Mouse (Mus musculus): ENCODE results near the gene Parp11. TPM values are rescaled to one million over a fixed set of nuclear protein-coding genes. Genes with fewer than 3 reads are reported as not detected.

Parp11 gene
- polyA plus RNA-seq, 1 experiment from 2014 or later: 85.8 TPM

GRCm38 (mm10) chr6:127531412-127532205 lies 85.0 kb downstream of the Parp11 start:
- ATAC-seq (ENCODE audit: low FRiP score): no peak
- 49% methylated on average over 3 of the region's 3 CpGs for WGBS

GRCm38 (mm10) chr6:127532304-127532703 lies 85.7 kb downstream of the Parp11 start:
- Histone ChIP-seq H3K27me3 (ENCODE audit: control insufficient read depth, insufficient read depth, low read length) (no peaks in the 10 kb centered on the region), H3K4me3 (replicated peaks; ENCODE audit: low read length) (no peak overlapping the region), H3K4me1 (replicated peaks; ENCODE audit: control insufficient read depth, insufficient read depth, low read length) (no peaks in the 10 kb centered on the region), H3K27ac (no peak overlapping the region), H3K36me3 (replicated peaks; ENCODE audit: control insufficient read depth, insufficient read depth) (no peaks in the 10 kb centered on the region), H3K4me2 (replicated peaks) (no peak overlapping the region), H3K9ac (no peak overlapping the region), H3K9me3 (ENCODE audit: control insufficient read depth, low read length) (no peaks in the 10 kb centered on the region)
- no peak for ATAC-seq (ENCODE audit: low FRiP score)
- WGBS: 84% methylated on average over 5 of the region's 5 CpGs
- no peak for DNase-seq (ENCODE audit: low spot score)

More at GRCm38 (mm10) chr6:127531412-127532205, 85.0 kb downstream of the Parp11 start:
- Histone ChIP-seq H3K27me3 (ENCODE audit: control insufficient read depth, insufficient read depth, low read length) (no peaks in the 10 kb centered on the region), H3K36me3 (replicated peaks; ENCODE audit: control insufficient read depth, insufficient read depth) (no peaks in the 10 kb centered on the region), H3K9ac (no peak overlapping the region), H3K4me1 (replicated peaks; ENCODE audit: control insufficient read depth, insufficient read depth, low read length) (no peaks in the 10 kb centered on the region), H3K9me3 (ENCODE audit: control insufficient read depth, low read length) (no peaks in the 10 kb centered on the region), H3K27ac (no peak overlapping the region), H3K4me3 (replicated peaks; ENCODE audit: low read length) (no peak overlapping the region), H3K4me2 (replicated peaks) (no peak overlapping the region)
- no peak for DNase-seq (ENCODE audit: low spot score)

DNA sequence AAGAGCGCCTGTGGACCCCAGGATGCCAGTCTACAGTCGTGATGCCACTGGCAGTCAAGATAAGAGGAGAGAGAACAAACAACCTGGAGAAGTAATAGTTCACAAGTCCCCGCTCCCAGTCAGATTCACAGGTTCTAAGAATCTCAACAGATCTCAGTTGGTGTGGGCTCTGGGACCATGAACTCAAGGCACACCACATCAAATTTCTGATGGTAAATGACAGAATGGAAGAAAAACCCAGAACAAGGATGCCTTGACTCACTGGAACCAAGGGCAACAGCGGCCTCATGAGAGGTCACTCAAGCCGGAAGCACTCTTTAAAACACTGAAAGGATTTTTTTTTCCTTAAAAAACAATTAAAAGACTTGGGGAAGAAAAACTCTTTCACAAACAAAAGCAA lies 87.1 kb downstream of the Parp11 start:
- H3K4me3 ChIP-seq (replicated peaks; ENCODE audit: low read length): no peak overlapping the region
- WGBS: 81% methylated on average over 5 of the region's 5 CpGs

GRCm38 (mm10) chr6:127537035-127537434 lies 90.4 kb downstream of the Parp11 start:
- no peaks in the 10 kb centered on the region for H3K36me3 ChIP-seq (replicated peaks; ENCODE audit: control insufficient read depth, insufficient read depth)
- 90% methylated on average over 7 of the region's 7 CpGs for WGBS
- DNase-seq (ENCODE audit: low spot score): no peak

More for the DNA sequence above, 87.1 kb downstream of the Parp11 start:
- H3K4me2 ChIP-seq (replicated peaks): no peak overlapping the region
- no peaks in the 10 kb centered on the region for H3K4me1 ChIP-seq (replicated peaks; ENCODE audit: control insufficient read depth, insufficient read depth, low read length)
- no peaks in the 10 kb centered on the region for H3K27me3 ChIP-seq (ENCODE audit: control insufficient read depth, insufficient read depth, low read length)
- no peak for DNase-seq (ENCODE audit: low spot score)
- no peak overlapping the region for H3K9ac ChIP-seq
- no peaks in the 10 kb centered on the region for H3K9me3 ChIP-seq (ENCODE audit: control insufficient read depth, low read length)
- no peaks in the 10 kb centered on the region for H3K36me3 ChIP-seq (replicated peaks; ENCODE audit: control insufficient read depth, insufficient read depth)
- H3K27ac ChIP-seq: no peak overlapping the region
- no peak for ATAC-seq (ENCODE audit: low FRiP score)

DNA sequence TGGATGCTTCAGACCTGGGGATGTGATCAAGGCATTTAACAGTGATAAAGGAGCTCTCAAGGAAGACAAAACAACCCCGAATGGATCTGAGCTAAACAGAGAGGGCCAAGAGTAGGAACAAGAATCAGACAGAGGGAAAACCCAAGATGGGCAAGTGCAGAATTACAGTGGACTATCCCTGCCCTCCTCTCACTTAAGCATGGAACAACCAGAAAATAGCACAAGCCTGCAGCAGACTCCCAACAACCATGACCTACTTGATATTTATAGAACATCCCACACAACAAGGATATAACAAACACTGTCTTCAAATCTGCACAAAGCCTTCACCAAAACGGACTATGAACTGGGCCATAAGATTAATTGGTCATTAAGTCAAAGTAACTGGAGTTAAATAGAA lies 91.5 kb downstream of the Parp11 start:
- Histone ChIP-seq H3K4me2 (replicated peaks) (no peak overlapping the region), H3K36me3 (replicated peaks; ENCODE audit: control insufficient read depth, insufficient read depth) (no peaks in the 10 kb centered on the region), H3K27ac (no peak overlapping the region), H3K9me3 (ENCODE audit: control insufficient read depth, low read length) (no peaks in the 10 kb centered on the region), H3K4me3 (replicated peaks; ENCODE audit: low read length) (no peak overlapping the region), H3K4me1 (replicated peaks; ENCODE audit: control insufficient read depth, insufficient read depth, low read length) (no peaks in the 10 kb centered on the region), H3K9ac (no peak overlapping the region), H3K27me3 (ENCODE audit: control insufficient read depth, insufficient read depth, low read length) (no peaks in the 10 kb centered on the region)
- DNase-seq (ENCODE audit: low spot score): no peak
- ATAC-seq (ENCODE audit: low FRiP score): no peak
- WGBS: 69% methylated on average over 2 of the region's 2 CpGs

More at GRCm38 (mm10) chr6:127537035-127537434, 90.4 kb downstream of the Parp11 start:
- H3K4me3 ChIP-seq (replicated peaks; ENCODE audit: low read length): no peak overlapping the region
- ATAC-seq (ENCODE audit: low FRiP score): no peak
- no peak overlapping the region for H3K9ac ChIP-seq
- H3K4me2 ChIP-seq (replicated peaks): no peak overlapping the region
- H3K4me1 ChIP-seq (replicated peaks; ENCODE audit: control insufficient read depth, insufficient read depth, low read length): no peaks in the 10 kb centered on the region
- no peaks in the 10 kb centered on the region for H3K27me3 ChIP-seq (ENCODE audit: control insufficient read depth, insufficient read depth, low read length)
- no peak overlapping the region for H3K27ac ChIP-seq
- no peaks in the 10 kb centered on the region for H3K9me3 ChIP-seq (ENCODE audit: control insufficient read depth, low read length)

DNA sequence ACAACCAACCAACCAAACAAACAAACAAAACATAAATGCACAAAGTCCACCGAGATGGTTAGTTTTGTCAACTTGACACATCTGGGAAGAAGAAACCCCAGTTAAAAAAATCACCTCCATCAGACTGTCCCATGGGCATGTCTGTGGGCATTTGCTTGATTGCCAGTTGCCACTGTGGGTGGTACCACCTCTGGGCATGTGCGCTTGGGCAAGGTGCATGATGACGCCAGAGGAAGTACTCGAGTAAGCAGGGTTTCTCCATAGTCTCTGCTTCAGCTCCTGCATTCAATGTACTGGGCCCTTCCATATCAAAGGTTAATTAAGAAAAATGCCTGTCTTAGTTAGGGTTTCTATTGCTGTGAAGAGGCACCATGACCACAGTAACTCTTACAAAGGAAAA lies 92.6 kb downstream of the Parp11 start:
- H3K4me3 ChIP-seq (replicated peaks; ENCODE audit: low read length): no peak overlapping the region
- H3K27me3 ChIP-seq (ENCODE audit: control insufficient read depth, insufficient read depth, low read length): no peaks in the 10 kb centered on the region
- H3K9me3 ChIP-seq (ENCODE audit: control insufficient read depth, low read length): no peaks in the 10 kb centered on the region
- no peak overlapping the region for H3K27ac ChIP-seq
- ATAC-seq (ENCODE audit: low FRiP score): no peak
- no peaks in the 10 kb centered on the region for H3K4me1 ChIP-seq (replicated peaks; ENCODE audit: control insufficient read depth, insufficient read depth, low read length)
- WGBS: 89% methylated on average over 4 of the region's 4 CpGs
- no peaks in the 10 kb centered on the region for H3K36me3 ChIP-seq (replicated peaks; ENCODE audit: control insufficient read depth, insufficient read depth)
- no peak overlapping the region for H3K9ac ChIP-seq
- no peak overlapping the region for H3K4me2 ChIP-seq (replicated peaks)
- DNase-seq (ENCODE audit: low spot score): no peak

DNA sequence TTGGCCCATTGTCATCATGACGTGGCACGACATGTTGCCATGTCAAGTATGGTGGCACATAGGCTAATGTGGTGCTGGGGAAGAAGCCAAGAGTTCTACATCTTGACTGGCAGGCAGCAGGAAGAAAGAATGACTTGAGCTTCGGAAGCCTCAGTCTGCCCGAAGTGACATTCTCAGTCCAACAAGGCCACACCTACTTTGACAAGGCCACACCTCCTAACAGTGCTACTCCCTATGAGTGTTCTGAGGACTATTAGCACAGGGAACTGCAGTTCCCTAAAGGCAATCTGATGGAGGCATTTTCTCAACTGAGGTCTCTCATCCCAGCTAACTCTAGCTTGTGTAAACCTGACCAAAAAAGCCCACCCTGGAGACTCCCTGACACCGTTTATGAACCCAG lies 93.0 kb downstream of the Parp11 start:
- DNase-seq (ENCODE audit: low spot score) (no peak), ATAC-seq (ENCODE audit: low FRiP score) (no peak)
- no peak overlapping the region for H3K9ac ChIP-seq
- no peak overlapping the region for H3K4me2 ChIP-seq (replicated peaks)
- H3K9me3 ChIP-seq (ENCODE audit: control insufficient read depth, low read length): no peaks in the 10 kb centered on the region
- H3K36me3 ChIP-seq (replicated peaks; ENCODE audit: control insufficient read depth, insufficient read depth): no peaks in the 10 kb centered on the region
- no peak overlapping the region for H3K27ac ChIP-seq
- no peak overlapping the region for H3K4me3 ChIP-seq (replicated peaks; ENCODE audit: low read length)
- H3K4me1 ChIP-seq (replicated peaks; ENCODE audit: control insufficient read depth, insufficient read depth, low read length): no peaks in the 10 kb centered on the region
- WGBS: 83% methylated on average over 5 of the region's 5 CpGs
- H3K27me3 ChIP-seq (ENCODE audit: control insufficient read depth, insufficient read depth, low read length): no peaks in the 10 kb centered on the region

DNA sequence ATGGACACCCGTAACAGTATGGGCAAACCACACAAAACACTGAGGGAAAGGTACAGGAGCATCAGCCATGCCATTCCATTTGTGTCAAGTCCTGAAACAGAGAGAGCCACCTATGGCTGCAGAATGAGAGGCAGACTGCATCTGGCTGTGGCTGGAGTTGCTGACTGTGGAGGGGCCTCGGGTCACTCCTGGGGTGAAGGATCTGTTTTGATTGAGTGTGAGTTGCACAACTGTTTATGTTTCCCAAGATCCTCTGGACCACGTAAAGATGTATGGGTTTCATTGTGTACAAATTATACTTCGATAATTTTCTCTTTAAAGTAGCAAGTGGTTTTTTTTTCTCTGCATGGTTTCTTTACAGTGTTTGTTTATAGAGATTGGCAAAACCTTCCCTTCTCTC lies 93.9 kb downstream of the Parp11 start:
- H3K4me3 ChIP-seq (replicated peaks; ENCODE audit: low read length): no peak overlapping the region
- 81% methylated on average over 4 of the region's 4 CpGs for WGBS
- no peak for ATAC-seq (ENCODE audit: low FRiP score)

GRCm38 (mm10) chr6:127541617-127542374 lies 95.2 kb downstream of the Parp11 start:
- H3K27ac ChIP-seq: no peak overlapping the region
- no peak overlapping the region for H3K9ac ChIP-seq
- ATAC-seq (ENCODE audit: low FRiP score): peak; percentile 80
- H3K27me3 ChIP-seq (ENCODE audit: control insufficient read depth, insufficient read depth, low read length): no peaks in the 10 kb centered on the region
- no peaks in the 10 kb centered on the region for H3K36me3 ChIP-seq (replicated peaks; ENCODE audit: control insufficient read depth, insufficient read depth)
- H3K4me3 ChIP-seq (replicated peaks; ENCODE audit: low read length): no peak overlapping the region
- DNase-seq (ENCODE audit: low spot score): peak; percentile 93
- no peak overlapping the region for H3K4me2 ChIP-seq (replicated peaks)
- WGBS: 33% methylated on average over 18 of the region's 18 CpGs
- H3K4me1 ChIP-seq (replicated peaks; ENCODE audit: control insufficient read depth, insufficient read depth, low read length): 0 out of 2 replicates have a peak, but pooled peaks cover 4% of the 10 kb centered on the region
- no peaks in the 10 kb centered on the region for H3K9me3 ChIP-seq (ENCODE audit: control insufficient read depth, low read length)

More for the DNA sequence above, 93.9 kb downstream of the Parp11 start:
- H3K36me3 ChIP-seq (replicated peaks; ENCODE audit: control insufficient read depth, insufficient read depth): no peaks in the 10 kb centered on the region
- H3K27ac ChIP-seq: no peak overlapping the region
- no peaks in the 10 kb centered on the region for H3K27me3 ChIP-seq (ENCODE audit: control insufficient read depth, insufficient read depth, low read length)
- DNase-seq (ENCODE audit: low spot score): no peak
- H3K9me3 ChIP-seq (ENCODE audit: control insufficient read depth, low read length): no peaks in the 10 kb centered on the region
- no peak overlapping the region for H3K4me2 ChIP-seq (replicated peaks)
- no peak overlapping the region for H3K9ac ChIP-seq
- H3K4me1 ChIP-seq (replicated peaks; ENCODE audit: control insufficient read depth, insufficient read depth, low read length): no peaks in the 10 kb centered on the region

Data from hindbrain, embryonic 14.5 days (tissue).